ENCODE assay signal across 26 mouse cellular contexts in the genomic region with DNA sequence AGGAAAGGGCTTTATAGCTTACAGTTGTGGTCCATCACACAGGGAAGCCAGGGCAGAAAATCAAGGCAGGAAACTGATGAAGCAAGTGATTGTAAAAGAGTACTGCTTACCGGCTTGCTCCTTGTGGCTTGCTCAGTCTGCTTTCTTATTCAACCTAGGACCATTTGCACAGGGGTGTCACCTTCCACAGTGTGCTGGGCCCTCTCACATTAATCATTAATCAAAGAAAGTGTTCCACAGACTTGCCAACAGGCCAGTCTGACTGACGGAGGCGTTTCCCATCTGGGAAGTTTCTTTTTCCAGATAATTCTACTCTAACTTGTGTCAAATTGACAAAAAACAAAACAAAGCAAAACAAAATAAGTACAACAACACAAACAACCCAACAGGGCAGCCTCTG. TPM values are rescaled to one million over a fixed set of nuclear protein-coding genes. Genes with fewer than 3 reads are reported as not detected.
DNase-seq lines count a peak whose midpoint lies in the region; ATAC-seq and TF ChIP-seq lines count a peak whose summit lies in the region.
"Had no signal": no experiment of that assay in that cellular context is flagged by ENCODE, and none has a peak within 500 bp of the region (broad histone marks: within the 10 kb centered on the region; RNA-seq: fewer than 3 reads in every experiment).

No protein-coding gene starts in this region.

- H3K9me3 ChIP-seq in lung, postnatal 0 days (ENCODE audit: low read length) = no peaks in the 10 kb centered on the region
- H3K9me3 ChIP-seq: embryonic facial prominence, embryonic 13.5 days; forebrain, embryonic 12.5 days; heart, embryonic 10.5 days; limb, embryonic 10.5 days; lung, embryonic 15.5 days had no signal

- peak; percentile 13 for DNase-seq in kidney, adult 11 months
- no peak for DNase-seq in kidney, adult 18-20 months
- DNase-seq in lung, postnatal 0 days (ENCODE audit: low spot score) = peak; percentile 15
- no peak for DNase-seq in lung, postnatal 10 days
- peak; percentile 29 for DNase-seq in kidney, postnatal 14 days
- DNase-seq in yolk sac, embryonic 10.5 days (ENCODE audit: low spot score) = peak; percentile 12
- DNase-seq in layer of hippocampus, adult 9-11 months = no peak
- DNase-seq in spleen, postnatal 10 days (ENCODE audit: low spot score in 2 of 2) = no peak
- DNase-seq: adrenal gland, postnatal 25 days; cerebellum, adult 8-10 months; cerebellum, postnatal 36 days; embryo, embryonic 11 days; heart, postnatal 4 days; liver; right cerebral cortex, adult 18-20 months; thymus, adult 18-20 months; thymus, postnatal 4 days had no signal

- no peaks in the 10 kb centered on the region for H3K36me3 ChIP-seq in lung, postnatal 0 days (ENCODE audit: insufficient read depth, low read length)
- H3K36me3 ChIP-seq: embryonic facial prominence, embryonic 13.5 days; forebrain, embryonic 12.5 days; heart, embryonic 10.5 days; limb, embryonic 10.5 days; lung, embryonic 15.5 days had no signal

- no peak for ATAC-seq in lung, postnatal 0 days
- ATAC-seq: midbrain, embryonic 16.5 days had no signal

- no peak overlapping the region for H3K27ac ChIP-seq in lung, postnatal 0 days (ENCODE audit: low read length)
- H3K27ac ChIP-seq: forebrain, embryonic 12.5 days; heart, embryonic 10.5 days; limb, embryonic 10.5 days; macrophage had no signal

- no peaks in the 10 kb centered on the region for H3K4me1 ChIP-seq in lung, postnatal 0 days (ENCODE audit: insufficient read depth, low read depth, low read length)
- H3K4me1 ChIP-seq: heart, embryonic 10.5 days had no signal

- H3K9ac ChIP-seq in lung, postnatal 0 days (replicated peaks; ENCODE audit: low read depth) = no peak overlapping the region
- H3K9ac ChIP-seq: embryonic facial prominence, embryonic 13.5 days; forebrain, embryonic 12.5 days; lung, embryonic 15.5 days had no signal

- WGBS in lung, postnatal 0 days = 50% methylated on average over 3 of the region's 3 CpGs

- no peak for TF ChIP-seq EP300 in lung, postnatal 0 days (IDR thresholded peaks at IDR 0.05)

- no peaks in the 10 kb centered on the region for H3K27me3 ChIP-seq in lung, postnatal 0 days (replicated peaks; ENCODE audit: insufficient read depth, low read length)
- H3K27me3 ChIP-seq: embryonic facial prominence, embryonic 13.5 days; forebrain, embryonic 12.5 days; lung, embryonic 15.5 days had no signal

- H3K4me2 ChIP-seq in lung, postnatal 0 days (replicated peaks; ENCODE audit: low read depth, low read length) = no peak overlapping the region
- H3K4me2 ChIP-seq: embryonic facial prominence, embryonic 13.5 days; forebrain, embryonic 12.5 days; lung, embryonic 15.5 days had no signal

- TF ChIP-seq CTCF in lung, postnatal 0 days (IDR thresholded peaks at IDR 0.05) = no peak

- no peak overlapping the region for H3K4me3 ChIP-seq in lung, postnatal 0 days (ENCODE audit: low read depth, low read length)
- H3K4me3 ChIP-seq: embryonic facial prominence, embryonic 13.5 days; erythroblast, embryonic 14.5 days; forebrain, embryonic 12.5 days; heart, embryonic 10.5 days; limb, embryonic 10.5 days; lung, embryonic 15.5 days; myocyte had no signal

RNA-seq across cellular contexts. Expression of a gene that starts 32.9 kb away (rescaled TPM):
- polyA plus RNA-seq in lung, postnatal 0 days (2015; fragmentation: Nextera tagmentation; extraction: Ambion mirVana) = 23.9 and 28.6 TPM in 2 replicates
- polyA plus RNA-seq: erythroblast, embryonic 14.5 days; macrophage had no signal

Comparison
In these comparisons a context has a peak if more than half of its experiments do, and no peak if none do; other contexts are left out.
1. DNase-seq: peak in kidney, adult 11 months (single experiment), lung, postnatal 0 days (single experiment), kidney, postnatal 14 days (single experiment) and yolk sac, embryonic 10.5 days (single experiment); none in kidney, adult 18-20 months (single experiment), lung, postnatal 10 days (single experiment), layer of hippocampus, adult 9-11 months (single experiment) and spleen, postnatal 10 days (0 of 2).